Mouse (Mus musculus): Measurements from ENCODE around the gene Abcd2. TPM values are rescaled to one million over a fixed set of nuclear protein-coding genes. Genes with fewer than 3 reads are reported as not detected.

Abcd2 gene
- total RNA-seq (2023), result 0.38 TPM

GRCm38 (mm10) chr15:91191412-91192222, at the start of gene Abcd2:
TSS of gene Abcd2 (minus strand) at chr15:91191799.

GRCm38 (mm10) chr15:91199256-91199905, 7.8 kb upstream of the Abcd2 start, which contains the start of gene CN725425:
TSS of gene CN725425 (plus strand) at chr15:91199494.

Other genes starting within 250 kb of the Abcd2 start
- gene Kif21a, start 141.9 kb downstream of the Abcd2 start, total RNA-seq (2023), result not detected
- gene CN725425, start 7.7 kb upstream of the Abcd2 start, total RNA-seq (2023), result not detected

All from CD4-positive naive resting alpha-beta T cell, adult 76 days (primary cell).